Mouse (Mus musculus) MEL (cell line): ENCODE results near the gene Zc3h10.
A peak's percentile ranks its signal among the peaks of the same experiment; 100 is the strongest.

Source experiments
- CTCF ChIP-seq, 3 experiments: IDR thresholded peaks in 2 of 3; conservative IDR thresholded peaks in 1 of 3; 2 replicates each; pipeline ENCODE4 v1.5.1; 2011 to 2012; ENCODE audit warnings: low read length in 3 of 3, low read depth in 2 of 3, mild to moderate bottlenecking in 2 of 3, improper control_type of control experiment in 1 of 3, inconsistent platforms in 1 of 3, mixed read lengths in 1 of 3, moderate library complexity in 1 of 3; ENCODE audit not compliant: control insufficient read depth in 1 of 3, insufficient read depth in 1 of 3, poor library complexity in 1 of 3, severe bottlenecking in 1 of 3
- EP300 ChIP-seq, 2 experiments: IDR thresholded peaks; 2 replicates each; pipeline ENCODE4 v1.6.1; 2011; ENCODE audit warnings: improper control_type of control experiment in 2 of 2, low read length in 2 of 2, low read depth in 1 of 2, mild to moderate bottlenecking in 1 of 2
- MYB ChIP-seq: IDR thresholded peaks from 2 replicates; pipeline ENCODE4 v1.6.1; 2011; ENCODE audit warnings: mild to moderate bottlenecking, low read depth, low read length, improper control_type of control experiment
- NRF1 ChIP-seq: IDR thresholded peaks from 2 replicates; pipeline ENCODE4 v1.6.1; 2014; ENCODE audit warnings: low read depth, mild to moderate bottlenecking, inconsistent platforms, low read length, improper control_type of control experiment, moderate library complexity; ENCODE audit not compliant: poor library complexity, insufficient read depth, severe bottlenecking
- POLR2A ChIP-seq, 2 experiments: IDR thresholded peaks; 2 replicates each; pipeline ENCODE4 v1.6.1; 2011 to 2012; ENCODE audit warnings: low read length in 2 of 2, mild to moderate bottlenecking in 2 of 2, control low read depth in 1 of 2, improper control_type of control experiment in 1 of 2, low read depth in 1 of 2, moderate library complexity in 1 of 2; ENCODE audit not compliant: control insufficient read depth in 1 of 2, insufficient read depth in 1 of 2, poor library complexity in 1 of 2
- USF2 ChIP-seq, 2 experiments: IDR thresholded peaks; 2 replicates each; pipeline ENCODE4 v1.6.1; 2011 to 2012; ENCODE audit warnings: improper control_type of control experiment in 2 of 2, low read length in 2 of 2, borderline replicate concordance in 1 of 2, inconsistent platforms in 1 of 2, low read depth in 1 of 2, mild to moderate bottlenecking in 1 of 2; ENCODE audit not compliant: insufficient read depth in 1 of 2

- TF ChIP-seq EP300 (IDR thresholded peaks at IDR 0.05; ENCODE audit: low read depth in 1 of 2, low read length in 2 of 2), result peak in 1 of 2 experiments; percentile 58; a peak in 2 of 4 replicates
- peak; percentile 77 for TF ChIP-seq MYB
- TF ChIP-seq CTCF (IDR thresholded peaks at IDR 0.05 in 2 of 3, conservative IDR thresholded peaks at IDR 0.05 in 1 of 3; ENCODE audit: control insufficient read depth in 1 of 3, insufficient read depth in 1 of 3, low read depth in 2 of 3, low read length in 3 of 3, poor library complexity in 1 of 3, severe bottlenecking in 1 of 3), result peak in 2 of 3 experiments; percentile 31 to 49; a peak in 4 of 6 replicates
- peak; percentile 61; the same call in 1 of the 2 replicates for TF ChIP-seq NRF1
- TF ChIP-seq POLR2A (IDR thresholded peaks at IDR 0.05; ENCODE audit: control insufficient read depth in 1 of 2, insufficient read depth in 1 of 2, low read depth in 1 of 2, low read length in 2 of 2, poor library complexity in 1 of 2), result peak; percentile 81 to 96
- TF ChIP-seq USF2 (IDR thresholded peaks at IDR 0.05; ENCODE audit: borderline replicate concordance in 1 of 2, insufficient read depth in 1 of 2, low read depth in 1 of 2, low read length in 2 of 2), result no peak
Measured at GRCm38 (mm10) chr10:128547361-128548032, at the start of gene Zc3h10.
